Mouse (Mus musculus) embryonic facial prominence, embryonic 13.5 days (tissue): ENCODE data around the gene Pxylp1. TPM values are rescaled to one million over a fixed set of nuclear protein-coding genes. Genes with fewer than 3 reads are reported as not detected.

Experiments
- ATAC-seq: fragments of 200-750 bp; cut with Nextera tagmentation; 2 replicates; pipeline ENCODE4 v1.8.0; 2017; ENCODE audit warnings: low read depth; ENCODE audit not compliant: insufficient number of reproducible peaks, insufficient read depth, low FRiP score, low TSS enrichment
- H3K27ac ChIP-seq: fragments of 300-500 bp; sonication (generic); 2 replicates; pipeline ENCODE4 v1.5.1; 2015; ENCODE audit warnings: moderate library complexity, mild to moderate bottlenecking, inconsistent platforms
- H3K27me3 ChIP-seq: fragments of 300-500 bp; sonication (generic); 2 replicates; pipeline ENCODE4 v1.6.1; 2015; ENCODE audit warnings: mild to moderate bottlenecking, inconsistent platforms
- H3K36me3 ChIP-seq: fragments of 300-500 bp; sonication (generic); 2 replicates; pipeline ENCODE4 v1.6.1; 2015; ENCODE audit warnings: mild to moderate bottlenecking, inconsistent platforms
- H3K4me1 ChIP-seq: fragments of 300-500 bp; sonication (generic); 2 replicates; pipeline ENCODE4 v1.6.1; 2015; ENCODE audit warnings: inconsistent platforms
- H3K4me2 ChIP-seq: fragments of 300-500 bp; sonication (generic); 2 replicates; pipeline ENCODE4 v1.6.1; 2015; ENCODE audit warnings: moderate library complexity, mild to moderate bottlenecking, inconsistent platforms
- H3K4me3 ChIP-seq: fragments of 300-500 bp; sonication (generic); 2 replicates; pipeline ENCODE4 v1.5.1; 2015; ENCODE audit warnings: mild to moderate bottlenecking, inconsistent platforms
- H3K9ac ChIP-seq: fragments of 300-500 bp; sonication (generic); 2 replicates; pipeline ENCODE4 v1.6.1; 2015; ENCODE audit warnings: mild to moderate bottlenecking, inconsistent platforms
- H3K9me3 ChIP-seq: fragments of 300-500 bp; sonication (generic); 2 replicates; pipeline ENCODE4 v1.6.1; 2016; ENCODE audit warnings: inconsistent platforms
- WGBS: fragments of 180-500 bp; shearing (Covaris S2); methylation state at CpG from one replicate; pipeline ENCODE4 v1.1.7; 2015; ENCODE audit warnings: mixed read lengths; 5-methylcytosine and 5-hydroxymethylcytosine counted together
- polyA plus RNA-seq: library from polyadenylated mRNA; unstranded; fragments of >200 nt; fragmentation: Nextera tagmentation; extraction: Ambion mirVana; gene quantifications from 2 replicates; pipeline ENCODE4 v1.2.1, GENCODE M21; 2015

The Pxylp1 gene
- polyA plus RNA-seq, 1 experiment from 2014 or later = 33.7 TPM

- Histone ChIP-seq H3K4me1 (peaks cover 3% of the 10 kb centered on the region; the same call in 1 of the 2 replicates), H3K4me2 (no peak overlapping the region), H3K27ac (no peak overlapping the region), H3K36me3 (no peaks in the 10 kb centered on the region), H3K27me3 (no peaks in the 10 kb centered on the region), H3K4me3 (no peak overlapping the region), H3K9ac (no peak overlapping the region), H3K9me3 (no peaks in the 10 kb centered on the region)
- no peak for ATAC-seq
- WGBS = 71% methylated on average over 3 of the region's 3 CpGs
These were observed 107.3 kb downstream of the Pxylp1 start for GRCm38 (mm10) chr9:96785187-96785586.

GRCm38 (mm10) chr9:96783667-96784066 lies 108.8 kb downstream of the Pxylp1 start:
- Histone ChIP-seq H3K36me3 (no peaks in the 10 kb centered on the region), H3K4me1 (peaks cover 3% of the 10 kb centered on the region; the same call in 1 of the 2 replicates), H3K27me3 (no peaks in the 10 kb centered on the region), H3K4me2 (no peak overlapping the region), H3K9ac (no peak overlapping the region), H3K27ac (no peak overlapping the region), H3K4me3 (no peak overlapping the region), H3K9me3 (no peaks in the 10 kb centered on the region)
- 88% methylated on average over 9 of the region's 9 CpGs for WGBS
- no peak for ATAC-seq

GRCm38 (mm10) chr9:96783258-96783657 lies 109.2 kb downstream of the Pxylp1 start:
- Histone ChIP-seq H3K27me3 (no peaks in the 10 kb centered on the region), H3K4me1 (peaks cover 3% of the 10 kb centered on the region; the same call in 1 of the 2 replicates), H3K4me2 (no peak overlapping the region), H3K27ac (no peak overlapping the region), H3K9me3 (no peaks in the 10 kb centered on the region), H3K9ac (no peak overlapping the region), H3K36me3 (no peaks in the 10 kb centered on the region), H3K4me3 (no peak overlapping the region)
- WGBS = 62% methylated on average over 5 of the region's 5 CpGs
- ATAC-seq = no peak

GRCm38 (mm10) chr9:96782062-96782461 lies 110.4 kb downstream of the Pxylp1 start:
- Histone ChIP-seq H3K36me3 (no peaks in the 10 kb centered on the region), H3K4me2 (no peak overlapping the region), H3K4me1 (peaks cover 3% of the 10 kb centered on the region; the same call in 1 of the 2 replicates), H3K9ac (no peak overlapping the region), H3K9me3 (no peaks in the 10 kb centered on the region), H3K4me3 (no peak overlapping the region), H3K27ac (no peak overlapping the region), H3K27me3 (no peaks in the 10 kb centered on the region)
- ATAC-seq = no peak
- 84% methylated on average over 8 of the region's 8 CpGs for WGBS

Other genes with a start within 250 kb of the Pxylp1 start
- 14.6 and 16.2 TPM in 2 replicates for gene Zbtb38, start 139.8 kb downstream of the Pxylp1 start, polyA plus RNA-seq
- 10.9 and 12.7 TPM in 2 replicates for gene Spsb4, start 126.2 kb upstream of the Pxylp1 start, polyA plus RNA-seq
- gene Slc25a36, start 218.5 kb upstream of the Pxylp1 start, polyA plus RNA-seq = 96.0 and 115 TPM in 2 replicates